Mouse (Mus musculus) adrenal gland, adult 8-10 months (tissue): ENCODE results near the gene Nmnat3. TPM values are rescaled to one million over a fixed set of nuclear protein-coding genes. Genes with fewer than 3 reads are reported as not detected.

Experiments
- DNase-seq: peaks from one replicate; pipeline ENCODE4 v3.0.0; 2022
- total RNA-seq, 4 experiments: library from RNA; stranded (reverse); gene quantifications; 2 replicates each; pipeline ENCODE4 v1.2.4; 2022

Nmnat3 gene
- total RNA-seq, 4 experiments from 2014 or later = 13.2 to 23.4 (median 19.4) TPM

DNA sequence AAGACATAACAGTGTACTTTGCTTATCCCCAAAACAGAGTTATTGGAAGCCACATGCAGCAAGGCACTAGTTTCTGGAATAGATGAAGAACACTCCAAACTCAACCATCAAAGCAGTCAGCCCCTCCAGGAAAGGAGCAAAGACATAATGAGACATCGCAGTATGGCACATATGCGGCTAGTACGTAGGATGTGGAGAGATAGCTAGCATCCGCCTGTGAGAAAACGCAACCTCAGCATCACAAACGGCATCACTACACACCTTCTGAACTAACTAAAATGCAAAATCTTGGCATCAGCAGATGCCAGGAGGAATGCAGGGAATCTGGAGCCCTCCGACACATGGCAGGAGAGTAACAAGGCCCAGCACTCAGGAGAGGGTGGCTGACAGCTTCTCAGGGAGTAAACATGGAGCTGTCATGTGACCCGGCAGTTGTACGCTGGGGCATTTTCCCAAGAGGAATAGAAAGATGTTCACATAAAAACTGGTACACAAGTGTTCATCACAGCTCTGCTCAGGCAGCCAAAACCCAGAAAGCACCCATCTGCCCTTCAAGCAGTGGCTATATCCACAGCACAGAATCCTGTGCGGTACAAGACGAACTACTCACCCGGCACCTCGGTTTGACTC is 80.2 kb downstream of the Nmnat3 start:
- DNase-seq = no peak

- DNase-seq = no peak
These were observed 82.5 kb downstream of the Nmnat3 start for GRCm38 (mm10) chr9:98369707-98370106.

- DNase-seq = no peak
These were observed 86.1 kb downstream of the Nmnat3 start for GRCm38 (mm10) chr9:98373358-98373757.

DNA sequence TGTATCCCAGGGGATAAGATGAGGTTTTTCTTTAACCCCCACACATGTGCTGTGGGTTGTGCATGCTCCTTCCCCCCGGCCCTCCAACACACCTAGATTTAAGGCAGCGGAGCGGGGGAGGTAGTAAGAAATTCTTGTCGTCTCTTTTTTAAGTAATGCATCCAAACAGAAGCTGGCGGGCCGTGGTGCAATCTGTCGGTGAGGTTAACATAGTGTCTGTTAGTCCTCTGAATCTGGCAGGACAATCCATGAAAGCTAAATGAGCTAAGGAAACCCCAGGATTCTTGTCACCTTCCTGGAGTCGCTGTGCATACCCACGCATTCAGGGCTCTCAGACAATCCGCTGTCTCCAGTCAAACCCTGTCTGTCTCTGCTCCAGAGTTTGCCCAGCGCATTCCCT is 87.7 kb downstream of the Nmnat3 start:
- no peak for DNase-seq

DNA sequence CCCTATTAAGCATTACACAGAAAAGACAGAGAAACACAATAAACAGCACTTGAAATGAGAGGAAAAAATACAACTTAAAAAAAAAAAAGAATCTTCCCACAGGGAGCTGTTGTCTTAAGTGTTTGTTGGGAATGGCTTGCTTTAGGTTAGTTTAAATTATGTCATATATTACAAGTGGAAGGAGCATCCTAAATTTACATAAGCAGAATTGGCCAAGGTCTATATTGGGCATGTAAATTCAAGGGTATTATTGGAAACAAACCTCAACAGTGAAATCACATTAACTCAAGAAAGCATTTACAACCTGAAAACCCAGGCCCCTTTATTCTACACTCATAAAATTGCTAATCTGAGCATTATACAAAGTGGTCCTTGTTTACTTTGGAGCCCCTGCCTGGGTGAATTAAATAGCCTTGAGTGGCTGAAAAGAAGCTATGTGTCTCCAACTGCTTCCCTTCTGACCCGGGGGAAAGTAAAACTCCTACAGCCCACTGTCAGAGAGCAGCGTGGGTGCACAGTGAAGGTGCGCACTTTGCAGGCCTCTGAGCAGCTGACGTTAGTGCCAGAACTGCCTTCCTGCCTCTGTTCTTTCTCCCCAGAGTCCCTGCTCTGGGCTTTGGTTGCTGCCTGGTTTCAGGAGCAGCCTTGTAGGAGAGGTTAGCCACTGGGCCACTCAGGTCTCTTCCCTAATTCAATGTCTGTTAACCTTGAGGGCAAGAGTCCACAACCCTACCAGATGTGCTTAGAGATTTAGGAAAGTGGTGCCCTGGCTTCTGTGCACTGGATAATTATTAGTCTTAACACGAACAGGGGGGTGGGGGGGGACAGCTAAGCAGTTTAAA is 88.3 kb downstream of the Nmnat3 start:
- DNase-seq = no peak

DNA sequence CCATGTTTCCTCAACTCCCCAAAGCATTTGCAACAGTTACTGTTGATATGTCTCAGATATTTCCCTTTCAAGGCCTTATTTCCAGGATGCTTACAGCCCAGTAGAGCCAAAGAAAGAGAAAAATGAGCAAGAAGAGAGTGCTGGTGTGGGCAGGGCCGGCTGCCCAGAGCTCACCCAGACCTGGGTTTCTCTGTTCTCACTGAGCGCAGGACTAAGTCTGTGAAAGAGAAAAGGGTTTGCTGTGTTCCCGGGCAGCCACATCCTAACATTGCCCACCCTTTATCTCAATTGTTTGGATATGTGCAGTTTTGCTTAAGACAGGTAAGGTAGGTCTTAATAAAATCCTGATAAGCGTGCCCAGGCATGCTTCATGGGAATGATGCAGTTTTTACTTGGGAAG is 92.5 kb downstream of the Nmnat3 start:
- DNase-seq = no peak

DNA sequence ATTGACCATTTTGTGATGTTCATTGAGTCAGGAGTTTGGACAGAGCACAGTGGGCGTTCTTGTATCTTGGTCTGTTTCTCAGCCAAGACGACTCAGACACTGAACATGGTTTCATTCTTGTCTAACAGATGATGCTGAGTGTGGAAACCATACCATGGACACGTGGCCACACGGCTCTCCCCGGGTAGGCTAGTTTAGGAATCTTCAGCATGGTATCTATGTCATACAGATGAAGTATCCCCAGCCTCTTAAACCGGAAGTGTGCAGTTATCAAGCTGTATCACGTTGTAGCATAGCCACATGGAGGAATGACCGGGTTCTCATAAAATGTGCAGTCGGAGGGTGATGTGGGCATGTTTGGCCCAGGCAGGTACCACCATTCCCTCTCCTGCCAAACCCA is 93.4 kb downstream of the Nmnat3 start:
- no peak for DNase-seq

- no peak for DNase-seq
These were observed 100.8 kb downstream of the Nmnat3 start for GRCm38 (mm10) chr9:98387741-98388632.

GRCm38 (mm10) chr9:98388633-98388965 is 101.4 kb downstream of the Nmnat3 start:
- DNase-seq = no peak

DNA sequence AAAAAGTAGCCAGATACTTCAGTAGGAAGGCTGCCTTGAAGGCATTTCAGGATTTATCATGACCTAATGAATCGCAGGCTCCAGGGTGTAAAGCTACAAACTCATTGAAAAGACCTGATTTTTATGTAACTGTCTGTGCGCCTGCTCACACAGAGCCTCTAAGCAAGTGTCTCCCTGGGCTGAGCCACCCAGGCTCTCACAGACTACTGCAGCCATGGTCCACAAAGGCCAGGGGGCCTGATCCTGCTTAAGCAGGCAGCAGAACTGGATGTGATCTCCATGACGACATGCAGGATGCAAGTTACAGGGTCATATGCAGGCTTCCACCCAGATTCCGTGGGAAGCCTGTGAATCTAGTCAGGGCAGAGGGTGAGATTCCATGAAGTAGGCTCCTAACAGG is 106.3 kb downstream of the Nmnat3 start:
- DNase-seq = no peak

GRCm38 (mm10) chr9:98397211-98397610 is 110.0 kb downstream of the Nmnat3 start:
- no peak for DNase-seq

DNA sequence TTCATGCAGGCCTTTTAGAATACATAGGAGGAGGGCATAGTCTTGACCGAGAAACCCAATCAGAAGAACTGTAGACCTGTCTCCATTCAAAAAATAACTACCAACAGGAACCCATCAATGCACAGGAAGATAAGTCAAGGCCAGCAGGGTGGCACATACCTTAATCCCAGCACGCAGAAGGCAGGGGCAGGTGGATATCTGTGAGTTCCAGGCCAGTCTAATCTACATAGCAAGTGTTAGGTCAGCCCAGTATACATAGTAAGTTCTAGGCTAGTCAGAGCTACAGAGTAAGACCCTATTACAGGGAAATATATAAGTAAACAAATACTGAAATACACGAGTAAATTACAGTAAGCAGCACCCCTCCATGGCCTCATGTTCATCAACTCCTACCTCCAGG is 110.6 kb downstream of the Nmnat3 start:
- DNase-seq = no peak

DNA sequence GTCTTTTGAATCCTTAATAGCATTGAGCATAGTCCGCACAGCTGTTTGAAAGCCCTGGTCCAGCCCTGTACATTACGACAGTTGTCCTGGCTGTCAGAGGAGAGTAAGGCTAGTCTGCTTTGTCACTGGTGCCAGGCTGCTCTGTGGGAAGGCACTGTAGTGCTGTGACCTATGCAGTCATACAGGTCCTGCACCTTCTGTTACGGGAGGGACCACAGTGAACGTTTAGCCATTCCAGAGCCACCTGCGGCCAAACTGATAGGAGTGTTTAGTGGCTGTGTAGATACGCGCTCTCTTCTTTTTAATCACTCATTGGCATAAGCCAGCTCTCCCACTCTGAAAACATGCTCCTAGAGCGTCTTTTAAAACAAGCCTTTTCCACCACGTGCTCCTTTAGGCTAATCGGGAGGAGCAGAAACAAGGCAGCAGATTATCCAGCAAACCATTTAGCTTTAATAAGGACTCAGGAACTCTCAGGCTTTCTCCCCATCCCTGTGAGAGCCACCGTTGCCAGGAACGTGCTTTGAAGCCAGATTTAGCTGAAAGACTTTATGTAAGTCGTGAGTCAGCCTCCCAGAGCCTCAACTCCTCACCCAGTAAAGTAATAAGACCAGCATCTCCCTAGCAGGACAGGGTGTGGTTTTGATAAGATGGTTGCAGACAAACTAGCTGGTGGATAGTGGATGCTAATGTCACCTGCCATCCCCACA is 113.1 kb downstream of the Nmnat3 start:
- no peak for DNase-seq

DNA sequence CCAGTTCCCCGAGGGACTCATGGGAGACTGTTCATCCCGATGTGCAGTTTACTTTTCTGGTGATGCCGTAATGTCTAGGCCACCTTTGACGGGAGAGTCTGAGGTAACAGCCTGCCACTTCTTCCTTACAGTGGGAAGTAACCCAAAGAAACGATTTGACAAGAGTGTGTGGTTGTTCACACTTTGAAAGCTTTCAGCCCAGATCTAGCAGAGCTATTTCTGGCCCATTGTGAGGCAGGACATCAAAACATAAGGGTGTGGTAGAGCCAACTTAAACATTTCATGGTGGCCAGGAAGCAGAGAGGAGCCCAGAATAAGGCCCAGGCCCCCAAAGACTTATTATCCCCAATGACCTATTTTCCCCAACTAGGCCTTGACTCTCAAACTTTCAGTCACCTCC is 114.4 kb downstream of the Nmnat3 start:
- DNase-seq = no peak

DNA sequence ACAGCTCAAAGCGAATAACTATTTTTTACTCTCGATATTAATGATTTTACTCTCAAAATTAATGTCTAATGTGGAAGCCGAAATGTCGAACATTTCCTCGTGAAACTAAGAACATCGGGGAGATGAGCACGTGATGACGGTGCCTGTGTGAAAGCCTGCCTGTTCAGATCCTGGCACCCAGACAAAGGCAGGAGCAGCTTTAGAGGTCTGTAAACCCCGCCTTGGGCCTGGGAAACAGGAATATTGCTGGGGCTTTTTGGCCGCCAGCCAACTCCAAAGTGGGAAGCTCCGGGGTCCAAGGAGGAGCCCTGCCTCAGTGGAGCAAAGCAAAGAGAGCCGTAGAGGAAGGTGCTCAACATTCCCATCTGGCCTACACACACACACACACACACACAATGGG is 120.5 kb downstream of the Nmnat3 start:
- DNase-seq = no peak

DNA sequence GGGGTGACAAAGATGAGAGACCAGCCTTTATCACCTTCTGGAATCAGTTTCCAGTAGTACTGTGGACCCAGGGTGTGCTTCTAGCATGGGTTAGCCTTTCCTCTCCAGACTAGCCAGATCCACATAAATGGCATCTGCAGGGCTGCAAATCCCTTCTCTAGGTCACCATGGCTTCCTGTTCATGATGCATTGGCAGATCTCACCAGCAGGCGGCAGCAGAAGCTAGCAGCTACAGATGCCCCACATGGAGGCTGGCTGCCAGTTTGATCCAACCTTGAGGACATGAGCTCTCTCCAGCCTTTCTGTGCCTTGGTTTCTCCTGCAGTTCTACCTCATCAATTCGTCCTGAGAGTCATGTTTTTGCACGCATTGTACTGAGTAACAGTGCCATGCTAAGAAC is 121.9 kb downstream of the Nmnat3 start:
- peak; percentile 50 for DNase-seq

DNA sequence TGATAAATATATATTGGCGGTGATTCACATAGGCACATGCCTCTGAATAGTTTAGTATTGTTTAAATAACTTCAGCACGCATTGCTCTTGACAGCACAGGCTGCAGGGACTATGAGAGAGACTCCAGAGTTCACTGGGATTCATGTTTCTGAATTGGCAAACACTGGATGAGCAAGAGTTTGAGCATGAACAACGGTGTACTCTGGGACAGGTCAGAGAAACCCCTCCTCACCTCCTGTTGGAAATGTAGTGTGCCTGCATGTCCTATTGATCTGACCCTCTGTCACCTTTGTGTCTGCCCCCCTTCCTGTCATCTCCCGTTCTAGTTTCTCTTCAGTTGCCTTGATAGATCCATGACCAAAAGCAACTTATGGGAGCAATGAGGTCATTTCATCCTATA is 128.2 kb downstream of the Nmnat3 start:
- no peak for DNase-seq

GRCm38 (mm10) chr9:98417919-98418318 is 130.7 kb downstream of the Nmnat3 start:
- DNase-seq = no peak

DNA sequence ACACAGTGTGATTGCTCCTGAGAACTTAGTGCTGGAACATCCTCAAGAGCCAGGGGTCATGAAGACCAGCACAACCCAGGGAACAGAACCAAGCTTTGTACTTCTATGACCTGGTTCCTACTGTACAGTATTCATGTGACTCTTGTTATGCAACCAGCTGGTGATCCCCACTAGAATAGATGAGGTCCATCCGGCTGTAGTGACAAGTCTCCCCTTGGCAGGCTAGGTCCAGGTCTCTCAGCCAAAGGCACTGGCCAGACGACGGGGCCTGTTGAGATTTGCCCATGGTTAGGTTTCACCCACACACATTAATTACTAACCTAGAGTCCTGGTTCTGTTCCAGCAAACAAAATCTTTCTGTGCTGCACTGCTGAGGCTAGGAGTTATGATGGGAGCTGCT is 131.1 kb downstream of the Nmnat3 start:
- DNase-seq = no peak

DNA sequence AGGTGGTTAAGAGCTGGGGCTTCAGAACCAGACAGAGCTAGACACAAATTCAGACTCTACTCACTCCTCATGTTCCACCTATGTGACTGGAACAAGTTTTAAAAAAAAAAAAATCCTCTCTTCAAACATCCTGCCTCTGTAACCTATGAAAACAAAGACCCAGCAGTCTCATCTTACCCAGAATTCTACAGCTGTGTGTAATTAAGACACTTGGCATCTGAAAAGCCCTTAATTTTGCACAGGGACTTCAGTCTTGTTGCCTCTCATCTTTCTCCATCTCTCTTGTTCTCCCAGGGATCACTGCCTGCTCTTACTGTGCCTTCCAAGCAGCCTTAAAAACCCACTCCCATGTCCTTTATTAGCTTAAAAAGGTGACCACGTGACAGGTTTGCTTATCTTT is 133.4 kb downstream of the Nmnat3 start:
- no peak for DNase-seq

GRCm38 (mm10) chr9:98421903-98422302 is 134.7 kb downstream of the Nmnat3 start:
- no peak for DNase-seq

DNA sequence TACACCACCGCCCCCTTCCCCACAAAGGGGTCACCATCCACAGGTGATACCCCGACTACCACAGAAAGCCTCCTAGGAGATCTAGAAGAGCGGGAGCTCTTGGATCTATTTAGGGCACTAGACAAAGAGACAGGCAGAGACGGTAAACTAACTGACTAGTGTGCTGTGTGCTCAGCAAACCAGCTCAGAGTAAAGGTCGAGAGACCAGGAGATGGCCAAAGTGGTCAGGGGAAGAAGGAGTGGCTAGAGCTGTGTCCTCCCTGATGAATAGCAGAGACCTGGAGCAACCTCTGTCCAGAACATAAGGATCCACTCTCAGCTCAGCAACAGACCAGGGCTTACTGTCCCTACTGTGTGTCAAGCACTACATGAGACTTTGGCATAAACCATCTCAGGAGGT is 135.4 kb downstream of the Nmnat3 start, which contains the start of gene Rbp1:
Rbp1 (plus strand) TSS at position 306 of the 400 bp plus-strand sequence.
- no peak for DNase-seq

DNA sequence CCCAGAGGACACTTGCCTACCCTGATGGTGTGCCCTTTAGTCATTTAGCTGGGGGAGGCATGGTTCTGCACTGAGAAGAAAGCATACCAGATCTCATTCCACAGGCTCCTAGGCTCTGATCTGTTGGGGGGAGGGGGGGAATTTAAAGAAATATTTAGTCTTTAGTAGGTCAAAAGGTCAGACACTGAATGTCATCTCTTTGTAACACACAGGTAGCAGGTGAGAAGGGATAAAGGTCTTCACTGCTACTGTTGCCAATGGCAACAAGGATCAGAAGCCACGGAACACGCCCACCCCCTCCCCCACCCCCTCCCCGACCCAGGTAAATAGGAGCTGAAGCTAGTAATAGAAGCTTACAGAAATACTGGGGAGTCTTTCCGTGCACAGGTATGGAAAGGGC is 136.5 kb downstream of the Nmnat3 start:
- DNase-seq = no peak
